Mouse (Mus musculus) thymus, postnatal 0 days (tissue): ENCODE results near the gene Fam163b. TPM values are rescaled to one million over a fixed set of nuclear protein-coding genes. Genes with fewer than 3 reads are reported as not detected.

ENCODE experiments used
- polyA plus RNA-seq: library from polyadenylated mRNA; unstranded; fragments of >200 nt; fragmentation: Nextera tagmentation; extraction: Ambion mirVana; gene quantifications from 2 replicates; pipeline ENCODE4 v1.2.1, GENCODE M21; 2015

Gene Fam163b
- polyA plus RNA-seq, 1 experiment from 2014 or later, result 1.2 TPM

Other genes starting within 250 kb of the Fam163b start
- 31.4 and 31.6 TPM in 2 replicates for gene Surf6, start 239.6 kb downstream of the Fam163b start, polyA plus RNA-seq
- 28.5 and 30.7 TPM in 2 replicates for gene Med22, start 231.8 kb downstream of the Fam163b start, polyA plus RNA-seq
- 763 and 778 TPM in 2 replicates for gene Rpl7a, start 231.7 kb downstream of the Fam163b start, polyA plus RNA-seq
- gene Surf2, start 226.1 kb downstream of the Fam163b start, polyA plus RNA-seq, result 46.7 and 48.3 TPM in 2 replicates
- gene Surf1, start 226.0 kb downstream of the Fam163b start, polyA plus RNA-seq, result 76.9 and 78.2 TPM in 2 replicates
- 168 and 172 TPM in 2 replicates for gene Surf4, start 208.6 kb downstream of the Fam163b start, polyA plus RNA-seq
- 0.53 and 0.57 TPM in 2 replicates for gene Stkld1, start 208.4 kb downstream of the Fam163b start, polyA plus RNA-seq
- gene Rexo4, start 178.1 kb downstream of the Fam163b start, polyA plus RNA-seq, result 55.9 and 56.2 TPM in 2 replicates
- 0.14 and 0.25 TPM in 2 replicates for gene Adamts13, start 169.1 kb downstream of the Fam163b start, polyA plus RNA-seq
- gene Cacfd1, start 132.6 kb downstream of the Fam163b start, polyA plus RNA-seq, result 33.4 and 37.3 TPM in 2 replicates
- gene Slc2a6, start 114.5 kb downstream of the Fam163b start, polyA plus RNA-seq, result 2.6 and 3.1 TPM in 2 replicates
- 1.1 and 1.3 TPM in 2 replicates for gene Mymk, start 70.3 kb downstream of the Fam163b start, polyA plus RNA-seq
- gene Adamtsl2, start 63.1 kb downstream of the Fam163b start, polyA plus RNA-seq, result 2.0 and 2.1 TPM in 2 replicates
- gene Dbh, start 22.7 kb upstream of the Fam163b start, polyA plus RNA-seq, result 0.08 and 0.15 TPM in 2 replicates
- gene Sardh, start 105.8 kb upstream of the Fam163b start, polyA plus RNA-seq, result 3.2 and 3.6 TPM in 2 replicates